ENCODE assay signal across 8 mouse cellular contexts in the genomic region with DNA sequence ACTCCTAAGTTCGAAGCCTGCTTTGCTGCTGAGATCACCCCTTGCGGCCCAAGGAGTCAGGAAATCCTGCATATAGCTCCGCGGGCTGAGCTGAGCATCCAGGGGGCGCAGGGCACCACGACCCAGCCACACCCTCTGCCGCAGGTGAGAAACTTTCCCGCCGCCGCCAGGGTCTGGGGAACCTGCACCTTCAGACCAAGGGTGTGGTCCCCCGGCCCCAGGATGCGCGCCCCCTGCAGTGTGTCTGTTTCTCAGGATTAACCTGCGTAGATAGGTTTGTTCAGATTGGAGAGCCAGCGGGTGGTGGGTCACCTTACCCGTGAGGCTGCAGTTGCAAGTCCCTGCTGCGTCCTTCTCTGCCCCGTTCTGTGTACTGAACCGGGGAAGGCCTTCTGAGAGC. TPM values are rescaled to one million over a fixed set of nuclear protein-coding genes. Genes with fewer than 3 reads are reported as not detected.
DNase-seq lines count a peak whose midpoint lies in the region; ATAC-seq and TF ChIP-seq lines count a peak whose summit lies in the region.

No protein-coding gene starts in this region.

- H3K36me3 ChIP-seq in kidney, embryonic 14.5 days (ENCODE audit: control insufficient read depth, insufficient read depth, low read length), result no peaks in the 10 kb centered on the region
- no peaks in the 10 kb centered on the region for H3K36me3 ChIP-seq in E14TG2a.4 (ENCODE audit: insufficient read depth, low read length)

- H3K27ac ChIP-seq in kidney, embryonic 14.5 days (ENCODE audit: low read depth, low read length), result no peak overlapping the region

- H3K9ac ChIP-seq in kidney, embryonic 14.5 days (ENCODE audit: low read depth, low read length), result 0 out of 2 replicates have a peak overlapping the region, but pooled peaks have one; percentile 13

- WGBS in kidney, embryonic 14.5 days, result 2% methylated on average over 19 of the region's 19 CpGs

- TF ChIP-seq CTCF in E14TG2a.4 (conservative IDR thresholded peaks at IDR 0.05; ENCODE audit: low read length), result no peak

- H3K27me3 ChIP-seq in kidney, embryonic 14.5 days (ENCODE audit: control insufficient read depth, insufficient read depth, low read length), result peaks cover 28% of the 10 kb centered on the region; the same call in 1 of the 2 replicates
- peaks cover 50% of the 10 kb centered on the region for H3K27me3 ChIP-seq in E14TG2a.4 (ENCODE audit: insufficient read depth, low read length)

- H3K4me3 ChIP-seq in kidney, embryonic 14.5 days (ENCODE audit: low read length), result peak overlapping the region; percentile 39
- peak overlapping the region; percentile 65 for H3K4me3 ChIP-seq in E14TG2a.4 (replicated peaks; ENCODE audit: low read length)

- H3K9me3 ChIP-seq in kidney, embryonic 14.5 days (ENCODE audit: control insufficient read depth, low read length), result no peaks in the 10 kb centered on the region
- H3K9me3 ChIP-seq in E14TG2a.4 (ENCODE audit: low read length), result no peaks in the 10 kb centered on the region

- H3K4me2 ChIP-seq in kidney, embryonic 14.5 days (replicated peaks; ENCODE audit: low read depth, low read length), result peak overlapping the region; percentile 56

- ATAC-seq in kidney, embryonic 14.5 days (ENCODE audit: low FRiP score, low TSS enrichment), result peak; percentile 13; the same call in 1 of the 2 replicates
- ATAC-seq in hematopoietic stem cell, adult 5-6 weeks (replicated peaks in 1 of 2; ENCODE audit: insufficient read depth in 1 of 2, low FRiP score in 2 of 2, low TSS enrichment in 1 of 2, low read depth in 1 of 2, poor library complexity in 2 of 2, severe bottlenecking in 2 of 2), result peak; percentile 25 to 51; a peak in 2 of 4 replicates
- peak; percentile 4; the same call in 1 of the 2 replicates for ATAC-seq in megakaryocyte-erythroid progenitor cell, adult 5-6 weeks (replicated peaks; ENCODE audit: low FRiP score, low TSS enrichment, poor library complexity, severe bottlenecking)

- no peak for DNase-seq in kidney, adult 18-20 months
- peak; percentile 20 to 47 for DNase-seq in cerebellum, postnatal 14 days
- no peak for DNase-seq in spleen, postnatal 36 days (ENCODE audit: low spot score in 2 of 2)
- no peak for DNase-seq in ovary, adult 18-20 months (ENCODE audit: low spot score)

- H3K4me1 ChIP-seq in kidney, embryonic 14.5 days (ENCODE audit: control insufficient read depth, insufficient read depth, low read length), result peaks cover 2% of the 10 kb centered on the region; the same call in 1 of the 2 replicates
- peaks cover 22% of the 10 kb centered on the region for H3K4me1 ChIP-seq in E14TG2a.4 (replicated peaks; ENCODE audit: low read depth, low read length)

RNA-seq across cellular contexts. Expression of gene Mrap2, which starts 0.4 kb away (rescaled TPM):
- polyA plus RNA-seq in kidney, embryonic 14.5 days (2014; fragmentation: Nextera tagmentation; extraction: Ambion mirVana), result not detected in 2 replicates
- total RNA-seq in hematopoietic stem cell, adult 5-6 weeks (2017), result not detected in 2 replicates
- not detected in 2 replicates for total RNA-seq in megakaryocyte-erythroid progenitor cell, adult 5-6 weeks (2014; fragmentation: Nextera tagmentation)
- total RNA-seq in megakaryocyte-erythroid progenitor cell, adult 5-6 weeks (2017), result not detected in 2 replicates

Comparison
In these comparisons a context has a peak if more than half of its experiments do, and no peak if none do; other contexts are left out.
1. DNase-seq: peak in cerebellum, postnatal 14 days (2 of 2); none in kidney, adult 18-20 months (single experiment), spleen, postnatal 36 days (0 of 2) and ovary, adult 18-20 months (single experiment).
2. Peak in every context shown above with its lines, with median percentiles within 50 percentile points of each other: ATAC-seq.